Mouse (Mus musculus): Measurements from ENCODE around the gene Slamf9. TPM values are rescaled to one million over a fixed set of nuclear protein-coding genes. Genes with fewer than 3 reads are reported as not detected.

Slamf9 gene
- polyA plus RNA-seq, 1 experiment from 2014 or later = 5.3 TPM

GRCm38 (mm10) chr1:172490261-172490661, 15.1 kb downstream of the Slamf9 start:
- Histone ChIP-seq H3K4me1 (ENCODE audit: insufficient read depth, low read depth, low read length) (no peaks in the 10 kb centered on the region), H3K9me3 (ENCODE audit: low read length) (no peaks in the 10 kb centered on the region), H3K4me2 (replicated peaks; ENCODE audit: low read depth, low read length) (peak overlapping the region; percentile 53), H3K9ac (replicated peaks; ENCODE audit: low read depth) (no peak overlapping the region), H3K27ac (ENCODE audit: low read length) (no peak overlapping the region), H3K36me3 (ENCODE audit: insufficient read depth, low read length) (no peaks in the 10 kb centered on the region), H3K27me3 (replicated peaks; ENCODE audit: insufficient read depth, low read length) (no peaks in the 10 kb centered on the region), H3K4me3 (ENCODE audit: low read depth, low read length) (peak overlapping the region; percentile 19; the same call in 1 of the 2 replicates)
- no peak for TF ChIP-seq EP300 (IDR thresholded peaks at IDR 0.05)
- peak; percentile 98 for TF ChIP-seq CTCF (IDR thresholded peaks at IDR 0.05)
- 6% methylated on average over 10 of the region's 10 CpGs for WGBS
- peak; percentile 76 for ATAC-seq
- DNase-seq (ENCODE audit: low spot score) = peak; percentile 82

- Histone ChIP-seq H3K9me3 (ENCODE audit: low read length) (no peaks in the 10 kb centered on the region), H3K27ac (ENCODE audit: low read length) (no peak overlapping the region), H3K9ac (replicated peaks; ENCODE audit: low read depth) (no peak overlapping the region), H3K4me3 (ENCODE audit: low read depth, low read length) (no peak overlapping the region), H3K4me1 (ENCODE audit: insufficient read depth, low read depth, low read length) (no peaks in the 10 kb centered on the region), H3K4me2 (replicated peaks; ENCODE audit: low read depth, low read length) (no peak overlapping the region), H3K36me3 (ENCODE audit: insufficient read depth, low read length) (no peaks in the 10 kb centered on the region), H3K27me3 (replicated peaks; ENCODE audit: insufficient read depth, low read length) (no peaks in the 10 kb centered on the region)
- ATAC-seq = no peak
- DNase-seq (ENCODE audit: low spot score) = no peak
- no peak for TF ChIP-seq EP300 (IDR thresholded peaks at IDR 0.05)
- TF ChIP-seq CTCF (IDR thresholded peaks at IDR 0.05) = no peak
- whole genome bisulfite sequencing = 92% methylated on average over 8 of the region's 8 CpGs
Measured at GRCm38 (mm10) chr1:172492047-172492446, 16.9 kb downstream of the Slamf9 start.

GRCm38 (mm10) chr1:172493516-172493915, 18.4 kb downstream of the Slamf9 start:
- H3K36me3 ChIP-seq (ENCODE audit: insufficient read depth, low read length) = no peaks in the 10 kb centered on the region
- H3K27me3 ChIP-seq (replicated peaks; ENCODE audit: insufficient read depth, low read length) = no peaks in the 10 kb centered on the region
- no peak for TF ChIP-seq CTCF (IDR thresholded peaks at IDR 0.05)
- no peak for TF ChIP-seq EP300 (IDR thresholded peaks at IDR 0.05)
- ATAC-seq (no peak), DNase-seq (ENCODE audit: low spot score) (no peak)
- WGBS = 43% methylated on average over 6 of the region's 6 CpGs
- no peaks in the 10 kb centered on the region for H3K9me3 ChIP-seq (ENCODE audit: low read length)
- no peak overlapping the region for H3K27ac ChIP-seq (ENCODE audit: low read length)
- no peak overlapping the region for H3K4me3 ChIP-seq (ENCODE audit: low read depth, low read length)
- no peaks in the 10 kb centered on the region for H3K4me1 ChIP-seq (ENCODE audit: insufficient read depth, low read depth, low read length)
- no peak overlapping the region for H3K9ac ChIP-seq (replicated peaks; ENCODE audit: low read depth)
- H3K4me2 ChIP-seq (replicated peaks; ENCODE audit: low read depth, low read length) = no peak overlapping the region

- Histone ChIP-seq H3K4me2 (replicated peaks; ENCODE audit: low read depth, low read length) (no peak overlapping the region), H3K4me1 (ENCODE audit: insufficient read depth, low read depth, low read length) (no peaks in the 10 kb centered on the region), H3K9ac (replicated peaks; ENCODE audit: low read depth) (no peak overlapping the region), H3K9me3 (ENCODE audit: low read length) (no peaks in the 10 kb centered on the region), H3K36me3 (ENCODE audit: insufficient read depth, low read length) (no peaks in the 10 kb centered on the region), H3K27me3 (replicated peaks; ENCODE audit: insufficient read depth, low read length) (no peaks in the 10 kb centered on the region), H3K27ac (ENCODE audit: low read length) (no peak overlapping the region), H3K4me3 (ENCODE audit: low read depth, low read length) (no peak overlapping the region)
- no peak for TF ChIP-seq EP300 (IDR thresholded peaks at IDR 0.05)
- TF ChIP-seq CTCF (IDR thresholded peaks at IDR 0.05) = no peak
- 85% methylated on average over 17 of the region's 17 CpGs for WGBS
- DNase-seq (ENCODE audit: low spot score) = no peak
- ATAC-seq = no peak
Measured at GRCm38 (mm10) chr1:172496030-172496429, 20.9 kb downstream of the Slamf9 start.

- WGBS = 82% methylated on average over 10 of the region's 10 CpGs
- H3K27ac ChIP-seq (ENCODE audit: low read length) = no peak overlapping the region
- H3K9ac ChIP-seq (replicated peaks; ENCODE audit: low read depth) = no peak overlapping the region
- TF ChIP-seq EP300 (IDR thresholded peaks at IDR 0.05) = no peak
- TF ChIP-seq CTCF (IDR thresholded peaks at IDR 0.05) = no peak
- DNase-seq (ENCODE audit: low spot score) (no peak), ATAC-seq (no peak)
- H3K4me1 ChIP-seq (ENCODE audit: insufficient read depth, low read depth, low read length) = peaks cover 9% of the 10 kb centered on the region
- no peak overlapping the region for H3K4me2 ChIP-seq (replicated peaks; ENCODE audit: low read depth, low read length)
- no peaks in the 10 kb centered on the region for H3K9me3 ChIP-seq (ENCODE audit: low read length)
- no peaks in the 10 kb centered on the region for H3K36me3 ChIP-seq (ENCODE audit: insufficient read depth, low read length)
- H3K27me3 ChIP-seq (replicated peaks; ENCODE audit: insufficient read depth, low read length) = no peaks in the 10 kb centered on the region
- H3K4me3 ChIP-seq (ENCODE audit: low read depth, low read length) = no peak overlapping the region
Measured at GRCm38 (mm10) chr1:172497428-172497827, 22.3 kb downstream of the Slamf9 start.

GRCm38 (mm10) chr1:172499765-172500441, 24.7 kb downstream of the Slamf9 start, which contains the start of gene Tagln2:
Gene Tagln2, plus strand, starts transcription at chr1:172500047.
- ATAC-seq = peak; percentile 67
- Histone ChIP-seq H3K4me2 (replicated peaks; ENCODE audit: low read depth, low read length) (peak within 1 kb of the TSS; percentile 63), H3K36me3 (ENCODE audit: insufficient read depth, low read length) (peaks cover 2% of the 10 kb centered on the region; the same call in 1 of the 2 replicates), H3K9me3 (ENCODE audit: low read length) (no peaks in the 10 kb centered on the region), H3K27me3 (replicated peaks; ENCODE audit: insufficient read depth, low read length) (no peaks in the 10 kb centered on the region), H3K9ac (replicated peaks; ENCODE audit: low read depth) (peak within 1 kb of the TSS; percentile 90), H3K27ac (ENCODE audit: low read length) (peak within 1 kb of the TSS; percentile 98), H3K4me1 (ENCODE audit: insufficient read depth, low read depth, low read length) (peaks cover 21% of the 10 kb centered on the region), H3K4me3 (ENCODE audit: low read depth, low read length) (peak within 1 kb of the TSS; percentile 94)
- DNase-seq (ENCODE audit: low spot score) = peak; percentile 96
- WGBS = 2% methylated on average over 30 of the region's 30 CpGs
- TF ChIP-seq CTCF (IDR thresholded peaks at IDR 0.05) = peak; percentile 51
- TF ChIP-seq EP300 (IDR thresholded peaks at IDR 0.05) = no peak

Measured in lung, postnatal 0 days (tissue).